Mouse (Mus musculus): ENCODE results near the gene Zc3h12a.

The Zc3h12a gene

GRCm38 (mm10) chr4:125145213-125145612 lies 17.6 kb upstream of the Zc3h12a start:
- no peak for DNase-seq (ENCODE audit: extremely low spot score, low read depth, low spot score)

GRCm38 (mm10) chr4:125144627-125145026 lies 17.0 kb upstream of the Zc3h12a start:
- no peak for DNase-seq (ENCODE audit: extremely low spot score, low read depth, low spot score)

- DNase-seq (ENCODE audit: extremely low spot score, low read depth, low spot score) = no peak
Observed at GRCm38 (mm10) chr4:125144211-125144610, 16.6 kb upstream of the Zc3h12a start.

- no peak for DNase-seq (ENCODE audit: extremely low spot score, low read depth, low spot score)
Observed at GRCm38 (mm10) chr4:125138321-125138720, 10.7 kb upstream of the Zc3h12a start.

GRCm38 (mm10) chr4:125136303-125136888 lies 8.8 kb upstream of the Zc3h12a start:
- no peak for DNase-seq (ENCODE audit: extremely low spot score, low read depth, low spot score)

GRCm38 (mm10) chr4:125135076-125135855 lies 7.6 kb upstream of the Zc3h12a start:
- DNase-seq (ENCODE audit: extremely low spot score, low read depth, low spot score) = no peak

GRCm38 (mm10) chr4:125134631-125135030 lies 7.0 kb upstream of the Zc3h12a start:
- no peak for DNase-seq (ENCODE audit: extremely low spot score, low read depth, low spot score)

- no peak for DNase-seq (ENCODE audit: extremely low spot score, low read depth, low spot score)
Observed at GRCm38 (mm10) chr4:125134192-125134591, 6.6 kb upstream of the Zc3h12a start.

- peak; percentile 71 for DNase-seq (ENCODE audit: extremely low spot score, low read depth, low spot score)
Observed at GRCm38 (mm10) chr4:125132394-125132793, 4.8 kb upstream of the Zc3h12a start.

GRCm38 (mm10) chr4:125131493-125131892 lies 3.9 kb upstream of the Zc3h12a start:
- no peak for DNase-seq (ENCODE audit: extremely low spot score, low read depth, low spot score)

GRCm38 (mm10) chr4:125126761-125127160 lies 879 bp downstream of the Zc3h12a start:
- no peak for DNase-seq (ENCODE audit: extremely low spot score, low read depth, low spot score)

- no peak for DNase-seq (ENCODE audit: extremely low spot score, low read depth, low spot score)
Observed at GRCm38 (mm10) chr4:125126186-125126585, 1.5 kb downstream of the Zc3h12a start.

- no peak for DNase-seq (ENCODE audit: extremely low spot score, low read depth, low spot score)
Observed at GRCm38 (mm10) chr4:125125361-125125921, 2.2 kb downstream of the Zc3h12a start.

- DNase-seq (ENCODE audit: extremely low spot score, low read depth, low spot score) = no peak
Observed at GRCm38 (mm10) chr4:125124424-125125209, 3.0 kb downstream of the Zc3h12a start.

- no peak for DNase-seq (ENCODE audit: extremely low spot score, low read depth, low spot score)
Observed at GRCm38 (mm10) chr4:125123279-125123671, 4.4 kb downstream of the Zc3h12a start.

GRCm38 (mm10) chr4:125122431-125123278 lies 5.0 kb downstream of the Zc3h12a start:
- no peak for DNase-seq (ENCODE audit: extremely low spot score, low read depth, low spot score)

GRCm38 (mm10) chr4:125119721-125120120 lies 7.9 kb downstream of the Zc3h12a start:
- DNase-seq (ENCODE audit: extremely low spot score, low read depth, low spot score) = no peak

GRCm38 (mm10) chr4:125119070-125119469 lies 8.6 kb downstream of the Zc3h12a start:
- DNase-seq (ENCODE audit: extremely low spot score, low read depth, low spot score) = no peak

- DNase-seq (ENCODE audit: extremely low spot score, low read depth, low spot score) = no peak
Observed at GRCm38 (mm10) chr4:125117902-125118320, 9.7 kb downstream of the Zc3h12a start.

- DNase-seq (ENCODE audit: extremely low spot score, low read depth, low spot score) = no peak
Observed at GRCm38 (mm10) chr4:125116929-125117328, 10.7 kb downstream of the Zc3h12a start.

Data from hindlimb bud, embryonic 11.5 days (tissue).